Mouse (Mus musculus) cerebellum, adult 2 months (tissue): ENCODE data around the gene Rbms3.

Experiments used
- CTCF ChIP-seq: fragments of 200-500 bp; IDR thresholded peaks from 2 replicates; pipeline ENCODE4 v1.5.1; 2011; ENCODE audit warnings: low read depth, mild to moderate bottlenecking, control low read depth, low read length, moderate library complexity, borderline replicate concordance; ENCODE audit not compliant: insufficient read depth
- POLR2A ChIP-seq: fragments of 200-500 bp; IDR thresholded peaks from 2 replicates; pipeline ENCODE4 v1.6.1; 2011; ENCODE audit warnings: low read length, control low read depth, borderline replicate concordance; ENCODE audit not compliant: insufficient read depth

- TF ChIP-seq CTCF (no peak), POLR2A (no peak)
Measured at GRCm38 (mm10) chr9:117059586-117059985, 570.1 kb downstream of the Rbms3 start.
